Mouse (Mus musculus) myocyte (in vitro differentiated cells): ENCODE measurements at regions not wholly inside any gene's neighbourhood (a gene's known extent, or its start where the extent isn't known, plus 50 kb on each side); places are given as distances from the start of the nearest gene placed in this dataset.

Experiments used
- H3K27me3 ChIP-seq: one replicate; pipeline ENCODE4 v1.6.1; 2011; ENCODE audit not compliant: control insufficient read depth, insufficient read depth, insufficient read length
- H3K36me3 ChIP-seq: one replicate; pipeline ENCODE4 v1.6.1; 2011; ENCODE audit not compliant: control insufficient read depth, insufficient read depth
- H3K4me2 ChIP-seq: one replicate; pipeline ENCODE4 v1.6.1; 2011; ENCODE audit warnings: low read depth, control low read depth
- H3K4me3 ChIP-seq: one replicate; pipeline ENCODE4 v1.5.1; 2011; ENCODE audit warnings: mild to moderate bottlenecking, control low read depth, moderate library complexity
- H3K79me2 ChIP-seq: one replicate; pipeline ENCODE4 v1.6.1; 2011; ENCODE audit not compliant: control insufficient read depth, insufficient read depth
- H3ac ChIP-seq: one replicate; pipeline ENCODE4 v1.6.1; 2011; ENCODE audit not compliant: control insufficient read depth, insufficient read length
- CEBPB ChIP-seq: IDR thresholded peaks from 2 replicates; pipeline ENCODE4 v1.6.1; 2011; ENCODE audit warnings: mild to moderate bottlenecking, moderate library complexity; ENCODE audit not compliant: poor library complexity, insufficient read depth, severe bottlenecking
- E2F4 ChIP-seq: IDR thresholded peaks from one replicate; pipeline ENCODE4 v1.6.1; 2011; ENCODE audit warnings: mild to moderate bottlenecking, control low read depth, moderate library complexity; ENCODE audit not compliant: insufficient read depth
- MAX ChIP-seq: IDR thresholded peaks from one replicate; pipeline ENCODE4 v1.6.1; 2011; ENCODE audit warnings: low read depth, mild to moderate bottlenecking, control low read depth
- MYOD1 ChIP-seq, 3 experiments: IDR thresholded peaks; one replicate each; pipeline ENCODE4 v1.6.1; 2011; ENCODE audit warnings: control low read depth in 2 of 3, low read depth in 2 of 3, mild to moderate bottlenecking in 2 of 3, moderate library complexity in 1 of 3; ENCODE audit not compliant: insufficient read length in 2 of 3, control insufficient read depth in 1 of 3
- MYOG ChIP-seq, 3 experiments: IDR thresholded peaks; one replicate each; pipeline ENCODE4 v1.6.1; 2011; ENCODE audit warnings: control low read depth in 2 of 3, low read depth in 2 of 3, mild to moderate bottlenecking in 2 of 3; ENCODE audit not compliant: insufficient read length in 2 of 3, control insufficient read depth in 1 of 3, insufficient read depth in 1 of 3
- POLR2A ChIP-seq: IDR thresholded peaks from one replicate; pipeline ENCODE4 v1.6.1; 2011; ENCODE audit warnings: low read depth, mild to moderate bottlenecking, control low read depth, moderate library complexity; ENCODE audit not compliant: insufficient read length
- POLR2AphosphoS2 ChIP-seq: IDR thresholded peaks from one replicate; pipeline ENCODE4 v1.6.1; 2011; ENCODE audit warnings: low read depth, control low read depth; ENCODE audit not compliant: insufficient read length
- REST ChIP-seq: IDR thresholded peaks from one replicate; pipeline ENCODE4 v1.6.1; 2011; ENCODE audit warnings: mild to moderate bottlenecking, control low read depth, moderate library complexity; ENCODE audit not compliant: insufficient read depth, insufficient read length
- SRF ChIP-seq: IDR thresholded peaks from one replicate; pipeline ENCODE4 v1.6.1; 2011; ENCODE audit warnings: low read depth; ENCODE audit not compliant: control insufficient read depth, insufficient read length
- TCF12 ChIP-seq: IDR thresholded peaks from one replicate; pipeline ENCODE4 v1.6.1; 2011; ENCODE audit warnings: mild to moderate bottlenecking, control low read depth; ENCODE audit not compliant: poor library complexity, insufficient read depth, severe bottlenecking
- TCF3 ChIP-seq: IDR thresholded peaks from one replicate; pipeline ENCODE4 v1.6.1; 2011; ENCODE audit warnings: low read depth, control low read depth; ENCODE audit not compliant: insufficient read length
- USF1 ChIP-seq: IDR thresholded peaks from one replicate; pipeline ENCODE4 v1.6.1; 2011; ENCODE audit warnings: low read depth, mild to moderate bottlenecking, control low read depth, moderate library complexity

DNA sequence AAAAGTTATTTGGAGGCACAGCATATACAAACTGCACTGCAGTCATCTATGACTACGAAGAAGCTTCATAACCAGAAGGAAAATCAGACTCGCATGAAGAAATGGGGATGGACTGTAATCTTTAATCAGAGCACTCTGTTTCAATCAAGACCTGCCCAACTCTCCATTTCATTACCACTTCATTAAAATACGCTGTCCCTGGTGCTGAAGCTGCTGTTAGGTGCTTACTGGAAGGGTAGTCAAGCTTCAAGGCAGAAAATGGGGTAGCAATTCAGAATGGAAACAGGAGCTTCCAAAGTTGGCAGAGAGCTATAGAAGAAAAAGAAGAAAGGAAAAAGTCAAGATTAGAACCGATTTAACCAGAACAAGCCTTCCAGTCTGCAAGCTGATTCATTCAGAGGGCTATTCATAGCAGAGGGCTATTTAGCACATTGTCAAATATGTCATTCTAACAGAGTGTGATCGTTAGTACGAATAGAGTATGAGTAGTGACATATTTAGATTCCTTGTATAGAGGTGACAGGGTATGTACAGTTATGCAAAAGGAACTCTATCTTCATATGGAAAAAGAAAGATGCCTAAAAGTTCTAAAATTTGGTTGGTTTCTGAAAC lies 195.1 kb upstream of the Sptlc3 start:
- no peaks in the 10 kb centered on the region for H3K79me2 ChIP-seq
- TF ChIP-seq TCF12: no peak
- TF ChIP-seq REST: peak; percentile 28

GRCm38 (mm10) chr2:139311401-139311812 lies 182.3 kb upstream of the Sptlc3 start:
- Histone ChIP-seq H3K27me3 (no peaks in the 10 kb centered on the region), H3K36me3 (no peaks in the 10 kb centered on the region), H3K4me2 (no peak overlapping the region), H3K4me3 (no peak overlapping the region), H3ac (no peak overlapping the region), H3K79me2 (no peaks in the 10 kb centered on the region)
- TF ChIP-seq POLR2A (no peak), USF1 (no peak), REST (no peak), SRF (no peak), CEBPB (no peak), MYOG (IDR thresholded peaks at IDR 0.05; ENCODE audit: control insufficient read depth in 1 of 3, insufficient read depth in 1 of 3, insufficient read length in 2 of 3, low read depth in 2 of 3) (no peak), MAX (no peak), TCF3 (no peak), TCF12 (no peak), POLR2AphosphoS2 (no peak), E2F4 (no peak), MYOD1 (IDR thresholded peaks at IDR 0.05; ENCODE audit: control insufficient read depth in 1 of 3, insufficient read length in 2 of 3, low read depth in 2 of 3) (no peak)

More for the DNA sequence above, 195.1 kb upstream of the Sptlc3 start:
- no peaks in the 10 kb centered on the region for H3K27me3 ChIP-seq
- H3K36me3 ChIP-seq: no peaks in the 10 kb centered on the region
- H3ac ChIP-seq: no peak overlapping the region
- no peak overlapping the region for H3K4me2 ChIP-seq
- no peak overlapping the region for H3K4me3 ChIP-seq

- no peaks in the 10 kb centered on the region for H3K36me3 ChIP-seq
- H3K4me2 ChIP-seq: no peak overlapping the region
- no peak overlapping the region for H3K4me3 ChIP-seq
- H3K27me3 ChIP-seq: no peaks in the 10 kb centered on the region
- no peaks in the 10 kb centered on the region for H3K79me2 ChIP-seq
- TF ChIP-seq POLR2A (no peak), E2F4 (no peak), TCF12 (no peak), SRF (no peak), USF1 (no peak), POLR2AphosphoS2 (no peak), TCF3 (no peak), CEBPB (no peak), MYOG (IDR thresholded peaks at IDR 0.05; ENCODE audit: control insufficient read depth in 1 of 3, insufficient read depth in 1 of 3, insufficient read length in 2 of 3, low read depth in 2 of 3) (no peak)
- no peak overlapping the region for H3ac ChIP-seq
Measured at GRCm38 (mm10) chr2:139312053-139312452, 181.7 kb upstream of the Sptlc3 start.

- Histone ChIP-seq H3K36me3 (no peaks in the 10 kb centered on the region), H3K27me3 (no peaks in the 10 kb centered on the region), H3ac (no peak overlapping the region), H3K79me2 (no peaks in the 10 kb centered on the region), H3K4me3 (no peak overlapping the region), H3K4me2 (no peak overlapping the region)
- TF ChIP-seq REST (no peak), MAX (no peak), SRF (no peak), TCF3 (no peak), MYOG (IDR thresholded peaks at IDR 0.05; ENCODE audit: control insufficient read depth in 1 of 3, insufficient read depth in 1 of 3, insufficient read length in 2 of 3, low read depth in 2 of 3) (no peak), CEBPB (no peak)
Measured at GRCm38 (mm10) chr2:139322509-139322908, 171.2 kb upstream of the Sptlc3 start.

GRCm38 (mm10) chr2:139325501-139325900 lies 168.2 kb upstream of the Sptlc3 start:
- no peak overlapping the region for H3ac ChIP-seq
- no peaks in the 10 kb centered on the region for H3K36me3 ChIP-seq
- no peaks in the 10 kb centered on the region for H3K79me2 ChIP-seq
- no peaks in the 10 kb centered on the region for H3K27me3 ChIP-seq
- no peak overlapping the region for H3K4me3 ChIP-seq
- H3K4me2 ChIP-seq: no peak overlapping the region
- no peak for TF ChIP-seq CEBPB
- TF ChIP-seq SRF: no peak
- TF ChIP-seq REST: no peak
- TF ChIP-seq POLR2AphosphoS2: no peak
- no peak for TF ChIP-seq E2F4
- no peak for TF ChIP-seq TCF12
- no peak for TF ChIP-seq MYOD1 (IDR thresholded peaks at IDR 0.05; ENCODE audit: control insufficient read depth in 1 of 3, insufficient read length in 2 of 3, low read depth in 2 of 3)
- TF ChIP-seq MAX: no peak
- TF ChIP-seq MYOG (IDR thresholded peaks at IDR 0.05; ENCODE audit: control insufficient read depth in 1 of 3, insufficient read depth in 1 of 3, insufficient read length in 2 of 3, low read depth in 2 of 3): no peak
